Mouse (Mus musculus): ENCODE data around the gene Pkd1l2.

DNA sequence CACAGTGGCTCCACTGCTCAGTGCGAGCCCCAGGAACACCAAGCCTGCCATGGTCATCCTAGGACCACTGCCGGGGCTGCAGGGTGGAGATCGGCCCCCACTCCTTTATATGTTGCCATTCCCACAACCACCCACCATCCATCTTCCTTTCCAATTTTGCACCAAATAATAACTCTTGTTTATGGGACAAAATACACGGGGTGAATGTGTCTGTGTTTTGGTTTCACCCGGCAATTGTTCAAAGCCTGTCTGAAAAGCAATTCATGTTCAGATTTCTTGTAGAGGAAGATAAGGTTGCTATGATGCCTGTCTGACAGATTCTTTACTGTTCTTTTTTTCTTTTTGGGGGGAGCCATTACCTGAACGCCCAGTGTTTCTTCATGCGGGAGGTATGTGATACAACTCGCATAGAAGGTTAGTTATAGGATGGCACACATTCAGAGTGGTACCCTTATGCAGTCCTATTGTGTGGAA is at the start of gene Pkd1l2:
- TF ChIP-seq CTCF (IDR thresholded peaks at IDR 0.05; ENCODE audit: extremely low read depth, insufficient read length, insufficient replicate concordance, low read depth, low read length): no peak
- no peak for TF ChIP-seq POLR2A (IDR thresholded peaks at IDR 0.05; ENCODE audit: low read depth, low read length)

Measured in small intestine, adult 2 months (tissue).